Mouse (Mus musculus) gastrocnemius, adult 18-20 months (tissue): Measurements from ENCODE around the gene Hnrnpa0. TPM values are rescaled to one million over a fixed set of nuclear protein-coding genes. Genes with fewer than 3 reads are reported as not detected.

Experiments
- DNase-seq: peaks from one replicate; pipeline ENCODE4 v3.0.0; 2021; ENCODE audit warnings: low spot score
- total RNA-seq, 2 experiments: library from RNA; stranded (reverse); gene quantifications; 2 replicates each; pipeline ENCODE4 v1.2.3; 2021

The Hnrnpa0 gene
- total RNA-seq, 2 experiments from 2014 or later = 30.8 to 34.4 TPM

GRCm38 (mm10) chr13:58127766-58128361, 492 bp downstream of the Hnrnpa0 start:
- peak; percentile 41 for DNase-seq

GRCm38 (mm10) chr13:58126862-58127765, 1.2 kb downstream of the Hnrnpa0 start:
- no peak for DNase-seq

GRCm38 (mm10) chr13:58126126-58126525, 2.2 kb downstream of the Hnrnpa0 start:
- peak; percentile 64 for DNase-seq

- DNase-seq = no peak
Measured at GRCm38 (mm10) chr13:58124989-58125388, 3.4 kb downstream of the Hnrnpa0 start.

GRCm38 (mm10) chr13:58124278-58124677, 4.1 kb downstream of the Hnrnpa0 start:
- DNase-seq = no peak

- DNase-seq = no peak
Measured at GRCm38 (mm10) chr13:58123381-58123780, 5.0 kb downstream of the Hnrnpa0 start.

- DNase-seq = no peak
Measured at GRCm38 (mm10) chr13:58122786-58123297, 5.5 kb downstream of the Hnrnpa0 start.

GRCm38 (mm10) chr13:58117318-58118017, 10.9 kb downstream of the Hnrnpa0 start:
- peak; percentile 70 for DNase-seq

GRCm38 (mm10) chr13:58116801-58117200, 11.6 kb downstream of the Hnrnpa0 start:
- DNase-seq = no peak

- DNase-seq = peak; percentile 11
Measured at GRCm38 (mm10) chr13:58115227-58115626, 13.1 kb downstream of the Hnrnpa0 start.

- peak; percentile 45 for DNase-seq
Measured at GRCm38 (mm10) chr13:58113061-58113900, 15.1 kb downstream of the Hnrnpa0 start, which contains the start of gene Klhl3. Gene Klhl3 (minus strand): TSS chr13:58113592.

- DNase-seq = peak; percentile 8
Measured at GRCm38 (mm10) chr13:58112601-58113041, 15.7 kb downstream of the Hnrnpa0 start.

GRCm38 (mm10) chr13:58112191-58112590, 16.2 kb downstream of the Hnrnpa0 start:
- DNase-seq = no peak

GRCm38 (mm10) chr13:58111306-58111705, 17.1 kb downstream of the Hnrnpa0 start:
- no peak for DNase-seq

GRCm38 (mm10) chr13:58090643-58091042, 37.7 kb downstream of the Hnrnpa0 start:
- DNase-seq = no peak

GRCm38 (mm10) chr13:58084396-58084795, 44.0 kb downstream of the Hnrnpa0 start:
- no peak for DNase-seq

- no peak for DNase-seq
Measured at GRCm38 (mm10) chr13:58083521-58083920, 44.8 kb downstream of the Hnrnpa0 start.

GRCm38 (mm10) chr13:58083048-58083447, 45.3 kb downstream of the Hnrnpa0 start:
- no peak for DNase-seq

GRCm38 (mm10) chr13:58078361-58078760, 50.0 kb downstream of the Hnrnpa0 start:
- no peak for DNase-seq
